In genomic region chr3:90508287-90508949, GRCm38 (mm10) we compare ENCODE assay signal across 8 mouse cellular contexts. TPM values are rescaled to one million over a fixed set of nuclear protein-coding genes. Genes with fewer than 3 reads are reported as not detected.
DNase-seq lines count a peak whose midpoint lies in the region; ATAC-seq and TF ChIP-seq lines count a peak whose summit lies in the region.

No protein-coding gene starts in this region.

- TF ChIP-seq CTCF in thymus, adult 2 months (IDR thresholded peaks at IDR 0.05; ENCODE audit: borderline replicate concordance, control insufficient read depth, extremely low read depth, insufficient read depth, low read length, poor library complexity), result 0 out of 2 replicates have a peak, but pooled peaks have one; percentile 35

- H3K27ac ChIP-seq in thymus, adult 2 months (ENCODE audit: control insufficient read depth, insufficient read depth, low read length), result peak overlapping the region; percentile 19; the same call in 1 of the 2 replicates
- H3K27ac ChIP-seq in liver, embryonic 12.5 days, result peak overlapping the region; percentile 90

- peak; percentile 35 for DNase-seq in CD4-positive, CD25-positive, alpha-beta regulatory T cell, adult 2 months (ENCODE audit: low read depth, low spot score)
- no peak for DNase-seq in thymus, adult 2 months
- DNase-seq in thymus, postnatal 14 days, result no peak
- no peak for DNase-seq in adrenal gland, postnatal 4 days (ENCODE audit: low spot score in 2 of 2)
- no peak for DNase-seq in cerebellum, adult 9-10 months
- DNase-seq in kidney, adult 9 months, result no peak

- H3K4me3 ChIP-seq in thymus, adult 2 months (ENCODE audit: control insufficient read depth, insufficient read depth, low read length), result peak overlapping the region; percentile 95
- peak overlapping the region; percentile 97 for H3K4me3 ChIP-seq in liver, embryonic 12.5 days

- H3K9me3 ChIP-seq in liver, embryonic 12.5 days (replicated peaks), result no peaks in the 10 kb centered on the region

- peak overlapping the region; percentile 94 for H3K9ac ChIP-seq in liver, embryonic 12.5 days

- ATAC-seq in CD4-positive, CD25-positive, alpha-beta regulatory T cell, adult 4 months, result no peak
- no peak for ATAC-seq in liver, embryonic 12.5 days

- peaks cover 36% of the 10 kb centered on the region for H3K36me3 ChIP-seq in thymus, adult 2 months (ENCODE audit: control insufficient read depth, insufficient read depth, low read length)
- peaks cover 49% of the 10 kb centered on the region for H3K36me3 ChIP-seq in liver, embryonic 12.5 days

- no peaks in the 10 kb centered on the region for H3K27me3 ChIP-seq in thymus, adult 2 months (ENCODE audit: control insufficient read depth, insufficient read depth, low read length)
- peaks cover 17% of the 10 kb centered on the region for H3K27me3 ChIP-seq in liver, embryonic 12.5 days (replicated peaks)

- WGBS in thymus, adult 2 months, result 2% methylated on average over 20 of the region's 20 CpGs
- 2% methylated on average over 20 of the region's 20 CpGs for WGBS in liver, embryonic 12.5 days (ENCODE audit: insufficient replicate concordance)

- H3K4me1 ChIP-seq in thymus, adult 2 months (replicated peaks; ENCODE audit: control insufficient read depth, insufficient read depth, low read length), result no peaks in the 10 kb centered on the region
- peaks cover 32% of the 10 kb centered on the region for H3K4me1 ChIP-seq in liver, embryonic 12.5 days

- H3K4me2 ChIP-seq in liver, embryonic 12.5 days, result peak overlapping the region; percentile 84

- TF ChIP-seq POLR2A in thymus, adult 2 months (IDR thresholded peaks at IDR 0.05; ENCODE audit: control insufficient read depth, extremely low read depth, insufficient read depth, low read length, poor library complexity), result no peak

RNA-seq across cellular contexts. Expression of gene Chtop, which starts 0.9 kb away (rescaled TPM):
- polyA plus RNA-seq in CD4-positive, CD25-positive, alpha-beta regulatory T cell, adult 4 months (2017; shearing (Covaris generic)), result 10 to 100 TPM; 50.3 to 57.9 TPM
- polyA plus RNA-seq in thymus, adult 2 months (2012; rRNA removed), result 91.0 and 94.5 TPM in 2 replicates
- polyA plus RNA-seq in liver, embryonic 12.5 days (2016; fragmentation: Nextera tagmentation; extraction: Ambion mirVana), result 85.7 and 88.1 TPM in 2 replicates
- 100 to 1,000 TPM; 137 to 138 TPM for total RNA-seq in adrenal gland, postnatal 4 days (2021)

RNA-seq across cellular contexts. Expression of gene S100a1, which starts 5.8 kb away (rescaled TPM):
- 1 to 10 TPM; 3.3 to 4.9 TPM for polyA plus RNA-seq in CD4-positive, CD25-positive, alpha-beta regulatory T cell, adult 4 months (2017; shearing (Covaris generic))
- 54.7 and 122 TPM in 2 replicates for polyA plus RNA-seq in thymus, adult 2 months (2012; rRNA removed)
- polyA plus RNA-seq in liver, embryonic 12.5 days (2016; fragmentation: Nextera tagmentation; extraction: Ambion mirVana), result 13.2 and 15.0 TPM in 2 replicates
- total RNA-seq in adrenal gland, postnatal 4 days (2021), result 10 to 100 TPM; 67.1 TPM

RNA-seq across cellular contexts. Expression of gene S100a13, which starts 5.8 kb away (rescaled TPM):
- 100 to 1,000 TPM; 157 to 222 TPM for polyA plus RNA-seq in CD4-positive, CD25-positive, alpha-beta regulatory T cell, adult 4 months (2017; shearing (Covaris generic))
- polyA plus RNA-seq in thymus, adult 2 months (2012; rRNA removed), result 59.1 and 83.0 TPM in 2 replicates
- 18.4 and 20.4 TPM in 2 replicates for polyA plus RNA-seq in liver, embryonic 12.5 days (2016; fragmentation: Nextera tagmentation; extraction: Ambion mirVana)
- total RNA-seq in adrenal gland, postnatal 4 days (2021), result 10 to 100 TPM; 23.9 to 24.7 TPM

RNA-seq across cellular contexts. Expression of gene Snapin, which starts 17.6 kb away (rescaled TPM):
- polyA plus RNA-seq in CD4-positive, CD25-positive, alpha-beta regulatory T cell, adult 4 months (2017; shearing (Covaris generic)), result 10 to 100 TPM; 60.4 to 65.0 TPM
- polyA plus RNA-seq in thymus, adult 2 months (2012; rRNA removed), result 20.8 and 27.8 TPM in 2 replicates
- 24.2 and 27.0 TPM in 2 replicates for polyA plus RNA-seq in liver, embryonic 12.5 days (2016; fragmentation: Nextera tagmentation; extraction: Ambion mirVana)
- 10 to 100 TPM; 70.9 to 72.3 TPM for total RNA-seq in adrenal gland, postnatal 4 days (2021)

RNA-seq across cellular contexts. Expression of gene S100a14, which starts 18.2 kb away (rescaled TPM):
- not detected for polyA plus RNA-seq in CD4-positive, CD25-positive, alpha-beta regulatory T cell, adult 4 months (2017; shearing (Covaris generic))
- polyA plus RNA-seq in thymus, adult 2 months (2012; rRNA removed), result 8.7 and 11.3 TPM in 2 replicates
- polyA plus RNA-seq in liver, embryonic 12.5 days (2016; fragmentation: Nextera tagmentation; extraction: Ambion mirVana), result not detected in 2 replicates
- 1 to 10 TPM in 1 of 2 experiments, under 1 TPM in 1; 0.54 to 1.2 TPM for total RNA-seq in adrenal gland, postnatal 4 days (2021)
